ENCODE assay signal across 12 mouse cellular contexts in genomic region chr3:136697626-136698191, GRCm38 (mm10). TPM values are rescaled to one million over a fixed set of nuclear protein-coding genes. Genes with fewer than 3 reads are reported as not detected.
DNase-seq lines count a peak whose midpoint lies in the region; ATAC-seq and TF ChIP-seq lines count a peak whose summit lies in the region.
"Had no signal": no experiment of that assay in that cellular context is flagged by ENCODE, and none has a peak within 500 bp of the region (broad histone marks: within the 10 kb centered on the region; RNA-seq: fewer than 3 reads in every experiment).

No protein-coding gene starts in this region.

- H3K36me3 ChIP-seq in liver, embryonic 12.5 days, result no peaks in the 10 kb centered on the region
- H3K36me3 ChIP-seq: limb, embryonic 13.5 days; midbrain, embryonic 12.5 days had no signal

- 39% methylated on average over 3 of the region's 3 CpGs for WGBS in liver, embryonic 12.5 days (ENCODE audit: insufficient replicate concordance)

- no peak overlapping the region for H3K4me2 ChIP-seq in liver, embryonic 12.5 days
- H3K4me2 ChIP-seq: hindbrain, embryonic 14.5 days; limb, embryonic 13.5 days; midbrain, embryonic 12.5 days had no signal

- H3K27ac ChIP-seq in gastrocnemius, adult 2 months, result peak overlapping the region; percentile 9; the same call in 1 of the 2 replicates
- H3K27ac ChIP-seq in liver, embryonic 12.5 days, result no peak overlapping the region
- H3K27ac ChIP-seq: hindbrain, embryonic 14.5 days; limb, embryonic 13.5 days; midbrain, embryonic 12.5 days had no signal

- intact Hi-C loops in gastrocnemius, adult 2 months (cut with DNase I), result no loop called here

- H3K4me1 ChIP-seq in liver, embryonic 12.5 days, result peaks cover 21% of the 10 kb centered on the region

- H3K9me3 ChIP-seq in liver, embryonic 12.5 days (replicated peaks), result no peaks in the 10 kb centered on the region
- H3K9me3 ChIP-seq: limb, embryonic 13.5 days; midbrain, embryonic 12.5 days had no signal

- H3K9ac ChIP-seq in liver, embryonic 12.5 days, result no peak overlapping the region
- H3K9ac ChIP-seq: hindbrain, embryonic 14.5 days; limb, embryonic 13.5 days; midbrain, embryonic 12.5 days had no signal

- peak; percentile 44; the same call in 1 of the 2 replicates for ATAC-seq in liver, embryonic 12.5 days
- ATAC-seq in megakaryocyte progenitor cell, adult 5-6 weeks (replicated peaks; ENCODE audit: poor library complexity), result peak; percentile 79
- no peak for ATAC-seq in cerebellum, adult (ENCODE audit: insufficient number of reproducible peaks, low FRiP score, low TSS enrichment)

- TF ChIP-seq CTCF in gastrocnemius, adult 2 months (IDR thresholded peaks at IDR 0.05), result no peak

- DNase-seq in gastrocnemius, adult 2 months, result no peak
- DNase-seq in gastrocnemius, postnatal 10 days, result no peak
- DNase-seq in liver, result no peak
- DNase-seq in c-Kit-positive CD71-negative TER-119-negative erythroid progenitor cells, embryonic 14.5 days (ENCODE audit: low read depth), result peak; percentile 28
- DNase-seq in ovary, adult 18-20 months (ENCODE audit: low spot score), result no peak
- DNase-seq: thymus, adult 2 months had no signal

- H3K4me3 ChIP-seq in gastrocnemius, adult 2 months, result no peak overlapping the region
- H3K4me3 ChIP-seq in liver, embryonic 12.5 days, result no peak overlapping the region
- H3K4me3 ChIP-seq: limb, embryonic 13.5 days; midbrain, embryonic 12.5 days had no signal

- H3K27me3 ChIP-seq in liver, embryonic 12.5 days (replicated peaks), result no peaks in the 10 kb centered on the region
- H3K27me3 ChIP-seq: limb, embryonic 13.5 days; midbrain, embryonic 12.5 days had no signal

RNA-seq across cellular contexts. Expression of gene Ppp3ca, which starts 27.8 kb away (rescaled TPM):
- 100 to 1,000 TPM; 152 to 154 TPM for total RNA-seq in gastrocnemius, adult 2 months (2021)
- total RNA-seq in gastrocnemius, postnatal 10 days (2021), result 100 to 1,000 TPM; 161 to 166 TPM
- 25.3 and 27.8 TPM in 2 replicates for polyA plus RNA-seq in liver, embryonic 12.5 days (2016; fragmentation: Nextera tagmentation; extraction: Ambion mirVana)
- total RNA-seq in megakaryocyte progenitor cell, adult 5-6 weeks (2015), result 68.8 and 76.0 TPM in 2 replicates
- total RNA-seq in megakaryocyte progenitor cell, adult 5-6 weeks (2017), result 60.1 and 63.1 TPM in 2 replicates
